Mouse (Mus musculus) limb, embryonic 10.5 days (tissue): Measurements from ENCODE around the gene Gab2. TPM values are rescaled to one million over a fixed set of nuclear protein-coding genes. Genes with fewer than 3 reads are reported as not detected.

ENCODE experiments used
- DNase-seq: peaks from one replicate; pipeline ENCODE4 v3.0.0-alpha.2; 2017; ENCODE audit warnings: low spot score
- H3K27ac ChIP-seq: fragments of 300-500 bp; sonication (generic); 2 replicates; pipeline ENCODE4 v1.5.1; 2016; ENCODE audit warnings: mild to moderate bottlenecking
- H3K27me3 ChIP-seq: fragments of 300-500 bp; sonication (generic); 2 replicates; pipeline ENCODE4 v1.6.1; 2016; ENCODE audit warnings: low read depth, mild to moderate bottlenecking; ENCODE audit not compliant: poor library complexity, severe bottlenecking
- H3K36me3 ChIP-seq: fragments of 300-500 bp; sonication (generic); 2 replicates; pipeline ENCODE4 v1.6.1; 2016; ENCODE audit warnings: mild to moderate bottlenecking, moderate library complexity
- H3K4me1 ChIP-seq: fragments of 300-500 bp; sonication (generic); 2 replicates; pipeline ENCODE4 v1.6.1; 2016
- H3K4me3 ChIP-seq: fragments of 300-500 bp; sonication (generic); 2 replicates; pipeline ENCODE4 v1.5.1; 2016; ENCODE audit warnings: mild to moderate bottlenecking, moderate library complexity
- H3K9me3 ChIP-seq: fragments of 300-500 bp; sonication (generic); replicated peaks from 2 replicates; pipeline ENCODE4 v1.6.1; 2016; ENCODE audit warnings: mild to moderate bottlenecking
- WGBS: fragments of 180-500 bp; shearing (Covaris S2); methylation state at CpG from one replicate; pipeline ENCODE4 v1.1.7; 2016; 5-methylcytosine and 5-hydroxymethylcytosine counted together
- polyA plus RNA-seq: library from polyadenylated mRNA; unstranded; fragments of >200 nt; fragmentation: Nextera tagmentation; extraction: Ambion mirVana; gene quantifications from 2 replicates; pipeline ENCODE4 v1.2.1, GENCODE M21; 2016

The Gab2 gene
- polyA plus RNA-seq, 1 experiment from 2014 or later = 4.4 TPM

GRCm38 (mm10) chr7:97313364-97313995 is 232.1 kb downstream of the Gab2 start:
- WGBS = 79% methylated on average over 7 of the region's 7 CpGs
- no peak for DNase-seq
- Histone ChIP-seq H3K27ac (no peak overlapping the region), H3K27me3 (no peaks in the 10 kb centered on the region), H3K36me3 (peaks cover 27% of the 10 kb centered on the region), H3K9me3 (no peaks in the 10 kb centered on the region), H3K4me1 (no peaks in the 10 kb centered on the region), H3K4me3 (no peak overlapping the region)

GRCm38 (mm10) chr7:97314646-97315045 is 233.3 kb downstream of the Gab2 start:
- WGBS = 92% methylated on average over 5 of the region's 5 CpGs
- Histone ChIP-seq H3K4me1 (no peaks in the 10 kb centered on the region), H3K4me3 (no peak overlapping the region), H3K27me3 (no peaks in the 10 kb centered on the region), H3K36me3 (peaks cover 23% of the 10 kb centered on the region), H3K9me3 (no peaks in the 10 kb centered on the region), H3K27ac (no peak overlapping the region)
- DNase-seq = no peak

- no peaks in the 10 kb centered on the region for H3K27me3 ChIP-seq
- DNase-seq = no peak
- H3K27ac ChIP-seq = no peak overlapping the region
- WGBS = 87% methylated on average over 6 of the region's 6 CpGs
- no peaks in the 10 kb centered on the region for H3K9me3 ChIP-seq
- H3K36me3 ChIP-seq = peaks cover 18% of the 10 kb centered on the region
- H3K4me1 ChIP-seq = no peaks in the 10 kb centered on the region
- no peak overlapping the region for H3K4me3 ChIP-seq
Measured at GRCm38 (mm10) chr7:97315656-97316055, 234.3 kb downstream of the Gab2 start.

- no peaks in the 10 kb centered on the region for H3K9me3 ChIP-seq
- 89% methylated on average over 3 of the region's 3 CpGs for WGBS
- H3K27ac ChIP-seq = no peak overlapping the region
- H3K4me1 ChIP-seq = peaks cover 2% of the 10 kb centered on the region; the same call in 1 of the 2 replicates
- DNase-seq = no peak
- no peaks in the 10 kb centered on the region for H3K27me3 ChIP-seq
- H3K4me3 ChIP-seq = no peak overlapping the region
- 0 out of 2 replicates have a peak, but pooled peaks cover 3% of the 10 kb centered on the region for H3K36me3 ChIP-seq
Measured at GRCm38 (mm10) chr7:97317706-97318105, 236.3 kb downstream of the Gab2 start.

- Histone ChIP-seq H3K27ac (no peak overlapping the region), H3K36me3 (0 out of 2 replicates have a peak, but pooled peaks cover 3% of the 10 kb centered on the region), H3K4me1 (peaks cover 11% of the 10 kb centered on the region), H3K4me3 (no peak overlapping the region), H3K9me3 (no peaks in the 10 kb centered on the region), H3K27me3 (peaks cover 51% of the 10 kb centered on the region)
- 91% methylated on average over 8 of the region's 8 CpGs for WGBS
- DNase-seq = no peak
Measured at GRCm38 (mm10) chr7:97324342-97324741, 243.0 kb downstream of the Gab2 start.

- Histone ChIP-seq H3K27ac (peak overlapping the region; percentile 46; the same call in 1 of the 2 replicates), H3K36me3 (no peaks in the 10 kb centered on the region), H3K4me3 (peak overlapping the region; percentile 50), H3K4me1 (peaks cover 11% of the 10 kb centered on the region), H3K9me3 (no peaks in the 10 kb centered on the region), H3K27me3 (peaks cover 52% of the 10 kb centered on the region)
- DNase-seq = peak; percentile 50
- WGBS = 12% methylated on average over 96 of the region's 96 CpGs
Measured at GRCm38 (mm10) chr7:97325156-97325985, 244.0 kb downstream of the Gab2 start.

GRCm38 (mm10) chr7:97327376-97327775 is 246.0 kb downstream of the Gab2 start:
- no peak overlapping the region for H3K4me3 ChIP-seq
- H3K9me3 ChIP-seq = no peaks in the 10 kb centered on the region
- H3K27ac ChIP-seq = no peak overlapping the region
- no peak for DNase-seq
- 95% methylated on average over 4 of the region's 4 CpGs for WGBS
- H3K4me1 ChIP-seq = peaks cover 24% of the 10 kb centered on the region
- peaks cover 52% of the 10 kb centered on the region for H3K27me3 ChIP-seq
- no peaks in the 10 kb centered on the region for H3K36me3 ChIP-seq

- 76% methylated on average over 13 of the region's 13 CpGs for WGBS
- no peak overlapping the region for H3K4me3 ChIP-seq
- H3K9me3 ChIP-seq = no peaks in the 10 kb centered on the region
- DNase-seq = no peak
- peaks cover 46% of the 10 kb centered on the region for H3K27me3 ChIP-seq
- no peaks in the 10 kb centered on the region for H3K36me3 ChIP-seq
- H3K4me1 ChIP-seq = peaks cover 34% of the 10 kb centered on the region
- H3K27ac ChIP-seq = no peak overlapping the region
Measured at GRCm38 (mm10) chr7:97328891-97329588, 247.7 kb downstream of the Gab2 start.

- 89% methylated on average over 3 of the region's 3 CpGs for WGBS
- no peaks in the 10 kb centered on the region for H3K9me3 ChIP-seq
- H3K27me3 ChIP-seq = peaks cover 40% of the 10 kb centered on the region
- no peaks in the 10 kb centered on the region for H3K36me3 ChIP-seq
- H3K4me1 ChIP-seq = peaks cover 34% of the 10 kb centered on the region
- no peak overlapping the region for H3K4me3 ChIP-seq
- no peak for DNase-seq
- no peak overlapping the region for H3K27ac ChIP-seq
Measured at GRCm38 (mm10) chr7:97329676-97330075, 248.3 kb downstream of the Gab2 start.

- no peak for DNase-seq
- Histone ChIP-seq H3K4me1 (peaks cover 26% of the 10 kb centered on the region), H3K27ac (peak overlapping the region; percentile 87), H3K27me3 (peaks cover 26% of the 10 kb centered on the region), H3K4me3 (peak overlapping the region; percentile 70), H3K9me3 (no peaks in the 10 kb centered on the region), H3K36me3 (no peaks in the 10 kb centered on the region)
- WGBS = 75% methylated on average over 11 of the region's 11 CpGs
Measured at GRCm38 (mm10) chr7:97330931-97331645, 249.7 kb downstream of the Gab2 start.

- Histone ChIP-seq H3K27me3 (peaks cover 17% of the 10 kb centered on the region), H3K27ac (peak within 1 kb of the TSS; percentile 87), H3K9me3 (no peaks in the 10 kb centered on the region), H3K36me3 (no peaks in the 10 kb centered on the region), H3K4me1 (peaks cover 26% of the 10 kb centered on the region), H3K4me3 (peak within 1 kb of the TSS; percentile 70)
- peak; percentile 98 for DNase-seq
- WGBS = under 1% methylated on average over 66 of the region's 68 CpGs
Measured at GRCm38 (mm10) chr7:97331726-97332666, 250.6 kb downstream of the Gab2 start, which contains the start of the genes Usp35 and Kctd21. Gene Usp35 (minus strand): TSS chr7:97332020. Gene Kctd21 (plus strand): TSS chr7:97332327.
